Mouse (Mus musculus) spleen, adult 12 weeks (tissue): ENCODE measurements around the gene Sfxn1.

Experiments
- DNase-seq: peaks from one replicate; pipeline ENCODE4 v3.0.0; 2022; ENCODE audit warnings: low spot score

Sfxn1 gene

GRCm38 (mm10) chr13:54071606-54072331 is at the start of gene Sfxn1:
Gene Sfxn1, plus strand, starts transcription at chr13:54071869.
- DNase-seq: peak; percentile 72

GRCm38 (mm10) chr13:54023311-54023710 is 48.4 kb upstream of the Sfxn1 start:
- no peak for DNase-seq

DNA sequence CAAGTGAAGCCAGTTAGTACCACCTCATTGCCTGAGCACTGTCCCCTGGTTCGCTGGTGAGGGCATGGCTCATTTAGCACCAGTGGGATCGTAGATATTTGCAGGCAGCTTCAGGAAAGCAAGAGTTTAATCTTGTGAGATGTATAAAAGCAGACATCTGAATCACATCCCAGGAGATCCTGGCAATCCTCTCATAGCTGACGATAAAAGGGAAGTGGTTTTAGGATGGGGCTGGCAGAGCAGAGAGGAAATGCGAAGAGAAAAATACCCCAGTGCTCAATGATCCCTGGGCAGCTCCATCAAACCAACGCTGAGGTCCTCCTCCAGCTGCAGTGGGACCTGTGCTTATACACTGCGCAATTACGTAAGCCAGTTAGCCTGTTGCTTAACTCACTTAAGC is 44.6 kb upstream of the Sfxn1 start:
- no peak for DNase-seq

- DNase-seq: no peak
Observed at GRCm38 (mm10) chr13:54033653-54034052, 38.0 kb upstream of the Sfxn1 start.

DNA sequence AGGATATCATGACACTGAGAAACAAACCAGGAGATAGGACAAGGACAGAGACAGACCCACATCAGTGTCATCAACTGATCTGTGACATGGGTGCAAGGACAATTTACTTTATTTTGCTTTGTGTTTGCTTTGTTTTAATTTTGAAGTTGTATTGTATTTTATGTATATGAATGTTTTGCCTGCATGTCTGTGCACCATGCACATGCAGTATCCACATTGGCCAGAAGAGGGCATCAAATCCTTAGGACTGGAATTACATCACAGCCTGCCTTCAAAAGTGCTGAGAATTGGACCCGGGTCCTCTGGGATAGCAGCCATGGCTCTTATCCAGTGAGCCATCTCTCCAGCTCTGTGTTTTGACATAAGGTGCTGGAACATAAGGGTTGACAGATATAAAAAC is 36.1 kb upstream of the Sfxn1 start:
- no peak for DNase-seq

DNA sequence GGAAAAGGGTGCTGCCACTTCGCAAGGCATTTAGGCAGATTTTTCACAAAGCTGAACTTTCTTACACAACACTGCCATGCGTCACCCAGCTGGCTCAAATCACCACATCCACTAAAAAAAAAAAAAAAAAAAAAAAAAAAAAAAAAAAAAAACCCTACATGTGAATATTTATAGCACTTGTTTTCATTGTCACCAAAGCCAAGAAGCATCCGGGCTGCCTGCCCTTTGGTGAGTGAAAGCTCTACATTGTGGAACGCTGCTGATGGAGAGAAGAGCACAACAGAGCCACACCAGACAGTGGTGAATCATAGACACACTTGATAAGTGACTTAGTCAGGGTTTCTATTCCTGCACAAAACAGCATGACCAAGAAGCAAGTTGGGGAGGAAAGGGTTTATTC is 33.7 kb upstream of the Sfxn1 start:
- no peak for DNase-seq

- DNase-seq: no peak
Observed at GRCm38 (mm10) chr13:54040256-54040655, 31.4 kb upstream of the Sfxn1 start.

DNA sequence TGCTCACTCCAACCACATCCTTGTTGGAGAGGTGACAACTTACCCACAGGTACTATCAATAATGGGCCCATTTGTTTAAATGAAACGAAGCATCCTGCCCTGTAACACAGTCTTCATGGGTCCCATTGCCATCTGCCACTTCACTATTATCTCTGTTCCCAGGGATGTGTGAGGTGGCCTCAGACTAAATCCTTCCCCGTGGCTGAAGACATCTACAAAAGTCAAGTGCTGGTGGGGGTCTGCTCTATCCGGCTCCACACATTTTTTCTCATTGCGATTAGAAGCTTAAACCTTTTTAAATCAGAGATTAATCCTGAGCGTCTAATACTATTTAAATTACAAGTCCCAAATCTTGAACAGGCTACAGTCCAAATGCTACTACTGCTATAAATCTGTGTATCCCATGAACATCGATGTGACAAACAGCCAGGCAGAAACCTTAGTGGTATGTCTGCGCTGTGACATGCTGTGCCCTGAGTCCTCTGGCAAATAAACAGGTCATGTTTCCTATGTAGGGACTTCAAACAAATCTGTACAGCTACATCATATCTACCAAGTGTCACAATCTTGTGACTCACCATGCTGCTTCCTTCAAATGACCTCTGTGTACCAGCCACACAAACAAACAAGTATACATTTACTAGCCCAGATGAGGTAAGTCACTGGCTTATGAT is 22.9 kb upstream of the Sfxn1 start:
- no peak for DNase-seq

DNA sequence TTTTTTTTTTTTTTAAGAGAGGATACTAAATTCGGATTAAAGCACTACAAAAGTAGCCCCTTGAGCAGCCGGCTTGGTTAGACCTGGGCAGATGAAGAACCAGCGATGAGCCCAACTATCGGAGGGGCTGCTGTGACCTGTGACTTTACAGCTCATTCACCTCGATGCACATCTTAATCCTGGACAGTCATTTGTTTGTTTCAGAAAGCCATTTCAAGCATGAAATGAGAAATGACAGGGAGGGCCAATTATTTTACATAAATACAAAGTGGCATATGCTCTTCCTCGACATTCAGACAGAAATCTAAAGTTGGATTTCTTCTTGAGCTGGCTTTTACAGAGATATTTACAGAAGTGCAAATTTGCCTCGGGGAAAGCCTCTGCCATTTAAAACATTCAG is 20.0 kb upstream of the Sfxn1 start:
- DNase-seq: no peak

- no peak for DNase-seq
Observed at GRCm38 (mm10) chr13:54054962-54055361, 16.7 kb upstream of the Sfxn1 start.

- DNase-seq: peak; percentile 4
Observed at GRCm38 (mm10) chr13:54055448-54055861, 16.2 kb upstream of the Sfxn1 start, which contains the start of gene Drd1. Gene Drd1, minus strand, starts transcription at chr13:54055705.

DNA sequence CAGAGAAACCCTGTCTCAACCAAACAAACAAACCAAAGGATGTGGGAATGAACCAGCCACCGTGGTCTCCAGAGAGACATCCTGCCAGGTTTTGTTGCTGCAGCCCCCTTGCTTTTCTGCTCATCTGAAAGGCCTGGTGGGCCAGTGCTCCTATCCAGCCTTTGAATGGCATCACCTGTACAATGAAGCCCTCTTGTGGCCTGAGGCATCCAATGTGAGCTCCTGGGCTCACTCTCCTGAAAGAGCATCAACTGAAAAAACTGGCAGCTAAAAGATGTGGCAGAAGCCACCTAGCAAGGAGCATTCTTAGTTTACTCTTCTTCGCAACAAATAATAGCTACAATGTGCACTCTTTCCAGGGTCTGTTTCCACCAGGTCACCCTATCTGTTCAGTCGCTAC is 9.6 kb upstream of the Sfxn1 start:
- DNase-seq: no peak

GRCm38 (mm10) chr13:54063292-54063691 is 8.4 kb upstream of the Sfxn1 start:
- no peak for DNase-seq

GRCm38 (mm10) chr13:54066081-54066746 is 5.5 kb upstream of the Sfxn1 start:
- DNase-seq: no peak

DNA sequence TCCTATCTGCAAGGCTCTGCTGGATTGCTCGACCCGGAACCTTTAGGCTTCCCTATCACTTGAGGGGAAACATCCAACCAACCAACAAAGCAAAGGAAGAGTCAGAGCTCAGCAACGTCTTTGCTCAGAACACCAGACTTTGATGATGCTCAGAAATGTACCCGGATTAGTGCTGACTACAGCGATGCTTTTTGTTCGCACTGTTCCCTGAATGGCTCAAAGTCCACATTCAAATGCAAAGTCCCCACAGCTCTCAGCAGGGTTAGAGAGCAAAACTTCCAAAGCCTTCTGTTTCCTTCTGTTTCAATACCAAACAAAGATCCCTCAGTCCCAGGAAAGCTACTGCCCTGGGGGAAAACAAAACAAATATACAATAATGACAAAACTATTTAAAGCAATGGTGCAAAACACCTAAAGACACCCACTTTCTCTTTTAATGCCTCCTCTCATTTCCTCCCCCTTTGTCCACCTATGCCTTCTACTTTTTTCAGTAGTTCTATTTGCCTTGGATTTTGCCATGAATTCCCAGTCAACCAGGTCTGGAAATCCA is 4.0 kb upstream of the Sfxn1 start:
- DNase-seq: no peak

DNA sequence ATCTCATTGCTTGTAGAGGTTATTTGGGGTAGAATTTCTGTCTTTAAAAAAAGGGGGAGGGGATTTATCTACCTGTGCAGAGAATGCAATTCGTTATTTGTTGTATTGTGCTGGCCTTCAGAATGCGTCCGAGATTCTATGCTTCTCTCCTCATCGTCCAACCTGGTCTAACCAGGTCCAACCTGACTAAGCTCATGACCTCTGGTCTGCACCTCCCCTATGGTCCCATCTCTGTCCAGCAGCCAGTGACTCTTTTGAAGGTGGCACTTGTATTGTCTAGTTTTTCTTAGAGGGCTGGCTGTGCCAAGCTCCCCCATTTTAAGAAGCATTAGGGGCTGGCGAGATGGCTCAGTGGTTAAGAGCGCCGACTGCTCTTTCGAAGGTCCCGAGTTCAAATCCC is 658 bp upstream of the Sfxn1 start:
- no peak for DNase-seq

DNA sequence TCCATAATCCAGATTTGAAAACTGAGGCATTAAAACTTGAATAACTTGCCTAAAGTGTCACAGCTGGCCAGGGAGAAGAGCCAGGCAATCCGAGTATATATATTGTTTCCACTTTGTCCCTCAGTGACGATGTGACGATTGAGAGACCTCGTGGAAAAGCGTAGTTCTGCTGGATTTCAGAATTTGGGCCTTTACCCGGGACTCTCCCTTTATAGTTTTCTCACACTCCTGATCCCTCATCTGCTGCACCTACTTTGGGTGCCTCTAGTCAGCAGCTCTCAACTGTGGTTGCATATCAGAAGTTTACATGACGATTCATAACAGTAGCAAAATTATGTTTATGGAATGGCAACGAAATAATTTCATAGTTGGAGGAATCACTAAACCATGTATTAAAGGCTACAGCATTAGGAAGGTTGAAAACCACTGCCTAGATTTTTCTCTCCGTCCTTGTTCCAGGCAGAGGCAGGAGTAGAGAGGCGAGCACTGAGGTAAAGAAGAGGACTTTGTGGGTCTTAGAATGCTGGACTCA is 923 bp downstream of the Sfxn1 start:
- no peak for DNase-seq

- no peak for DNase-seq
Observed at GRCm38 (mm10) chr13:54073066-54073465, 1.4 kb downstream of the Sfxn1 start.

DNA sequence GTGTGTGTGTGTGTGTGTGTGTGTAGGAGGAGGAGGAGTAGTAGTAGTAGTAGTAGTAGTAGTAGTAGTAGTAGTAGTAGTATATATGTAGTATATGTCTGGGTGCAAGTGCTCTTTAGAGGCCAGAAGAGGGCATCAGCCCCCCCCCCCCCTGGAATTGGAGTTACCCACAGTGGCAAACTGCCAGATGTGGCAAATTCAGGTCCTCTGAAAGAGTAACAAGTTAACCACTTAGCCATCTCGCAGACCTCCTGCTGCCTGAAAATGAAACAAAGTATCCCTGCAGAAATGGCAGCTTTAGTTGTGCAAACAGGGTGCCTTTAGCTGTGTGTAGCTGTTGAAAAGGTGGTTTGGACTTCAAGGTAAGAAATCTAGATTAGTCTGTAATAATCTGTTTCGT is 1.8 kb downstream of the Sfxn1 start:
- no peak for DNase-seq

DNA sequence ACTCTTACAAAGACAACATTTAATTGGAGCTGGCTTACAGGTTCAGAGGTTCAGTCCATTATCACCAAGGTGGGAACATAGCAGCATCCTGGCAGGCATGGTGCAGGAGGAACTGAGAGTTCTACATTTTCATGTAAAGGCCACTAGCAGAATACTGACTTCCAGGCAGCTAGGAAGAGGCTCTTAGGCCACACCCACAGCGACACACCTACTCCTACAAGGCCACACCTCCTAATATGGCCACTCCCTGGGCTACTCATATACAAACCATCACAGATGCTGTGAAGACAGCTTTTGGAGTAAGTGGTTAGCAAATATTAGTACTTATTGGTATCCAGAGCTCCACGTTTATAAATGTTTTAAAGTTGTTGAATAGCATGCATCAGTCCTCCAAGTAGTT is 3.7 kb downstream of the Sfxn1 start:
- no peak for DNase-seq

- no peak for DNase-seq
Observed at GRCm38 (mm10) chr13:54076051-54076450, 4.4 kb downstream of the Sfxn1 start.

DNA sequence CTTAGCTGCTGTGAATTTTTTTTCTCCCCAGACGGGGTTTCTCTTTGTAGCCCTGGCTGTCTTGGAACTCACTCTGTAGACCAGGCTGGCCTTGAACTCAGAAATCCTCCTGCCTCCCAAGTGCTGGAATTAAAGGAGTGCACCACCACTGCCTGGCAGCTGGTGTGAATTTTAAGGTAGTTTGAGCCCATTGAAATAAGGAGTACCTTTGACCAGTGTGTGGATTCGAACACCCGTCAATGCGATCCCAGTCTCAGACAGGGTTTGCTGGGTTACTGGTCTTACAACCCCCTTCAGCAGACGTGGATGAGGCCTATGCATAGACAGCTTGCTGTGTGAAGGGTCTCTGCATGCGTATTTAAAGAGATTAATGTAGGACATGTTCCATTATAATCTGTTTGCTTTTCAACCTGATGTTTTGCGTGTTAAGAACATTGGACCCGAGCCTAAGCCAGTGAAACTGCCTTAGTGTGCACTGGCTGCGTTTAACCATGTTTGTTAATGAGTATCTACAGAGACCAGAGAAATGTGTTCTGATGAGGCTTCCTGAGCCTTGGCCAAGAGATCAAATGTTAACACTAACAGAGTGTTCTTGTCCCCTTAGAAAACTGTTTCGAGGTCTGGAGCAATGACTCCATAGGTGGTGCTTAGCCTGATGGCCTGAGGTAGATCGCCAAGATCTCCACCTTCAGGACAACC is 5.2 kb downstream of the Sfxn1 start:
- DNase-seq: no peak
